Mouse (Mus musculus) C3H10T1/2 (cell line): Measurements from ENCODE around the gene Olfr467. TPM values are rescaled to one million over a fixed set of nuclear protein-coding genes. Genes with fewer than 3 reads are reported as not detected.

Experiments
- polyA plus RNA-seq, 2 experiments: library from polyadenylated mRNA; unstranded; fragments of >200 nt; fragmentation: generic; extraction: Trizol; gene quantifications; one replicate each; pipeline ENCODE4 v1.2.1; 2012; ENCODE audit warnings: missing spikeins in 2 of 2

The Olfr467 gene
- polyA plus RNA-seq: not detected

DNA sequence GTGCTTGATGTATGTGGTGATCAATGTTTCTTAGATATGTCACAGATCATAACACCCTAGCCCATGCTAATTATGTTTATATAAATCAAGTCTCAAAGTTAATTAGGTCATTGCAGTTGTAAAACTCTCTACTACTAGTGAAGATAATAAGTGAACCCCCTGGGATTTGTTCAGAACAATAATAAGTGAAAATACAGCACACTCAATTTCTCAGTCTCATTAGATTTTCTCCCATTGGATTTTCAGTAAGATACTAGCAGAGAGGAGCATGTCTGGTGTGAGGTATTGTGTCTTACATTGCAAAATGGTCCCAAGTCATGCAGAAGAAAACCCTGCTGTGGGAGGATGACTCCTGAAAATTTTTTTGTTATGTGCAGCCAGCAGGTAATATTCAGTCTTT, at the start of gene Olfr467:
Gene Olfr467 (plus strand): TSS at position 301 of the 400 bp plus-strand sequence.

GRCm38 (mm10) chr7:107801108-107801507, 11.0 kb upstream of the Olfr467 start, which contains the start of gene Ovch2:
Ovch2 (minus strand) TSS chr7:107801208.

GRCm38 (mm10) chr7:107825441-107825840, 13.4 kb downstream of the Olfr467 start, which contains the start of gene Olfr469:
Olfr469 (minus strand) TSS chr7:107825541.

DNA sequence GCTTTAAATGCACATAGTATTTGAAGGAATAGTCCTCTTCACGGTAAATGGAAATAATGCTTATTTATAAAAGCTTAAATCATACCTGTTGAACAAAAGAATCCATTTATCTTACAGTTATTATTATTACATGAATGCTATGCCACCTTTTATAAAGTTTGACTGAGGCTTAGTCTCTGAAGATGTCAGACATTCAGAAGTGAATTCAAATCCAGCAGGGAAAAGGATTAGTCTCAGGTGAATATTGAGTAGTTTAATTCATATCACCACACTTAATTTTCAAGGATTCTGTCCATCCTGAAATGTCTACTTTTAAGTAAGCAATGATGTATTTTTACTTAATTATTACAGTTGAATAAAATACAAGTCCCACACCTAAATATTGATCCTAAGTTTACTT, 35.3 kb downstream of the Olfr467 start, which contains the start of gene Olfr470:
Gene Olfr470 (minus strand): TSS at position 101 of the 400 bp plus-strand sequence.

Other genes with a start within 250 kb of the Olfr467 start
- under 1 TPM in 1 of 2 experiments, not detected in 1; 0.86 TPM for gene Olfml1, start 244.8 kb upstream of the Olfr467 start, polyA plus RNA-seq
- under 1 TPM; 0.06 to 0.40 TPM for gene Ppfibp2, start 217.1 kb upstream of the Olfr467 start, polyA plus RNA-seq
- not detected for gene 5330417H12Rik, start 187.1 kb upstream of the Olfr467 start, polyA plus RNA-seq
- not detected for gene Cyb5r2, start 54.2 kb upstream of the Olfr467 start, polyA plus RNA-seq
- under 1 TPM in 1 of 2 experiments, not detected in 1; 0.02 TPM for gene Ovch2, start 11.1 kb upstream of the Olfr467 start, polyA plus RNA-seq
- gene Olfr469, start 13.3 kb downstream of the Olfr467 start, polyA plus RNA-seq: not detected
- gene Olfr470, start 35.2 kb downstream of the Olfr467 start, polyA plus RNA-seq: not detected
- not detected for gene Olfr472, start 85.6 kb downstream of the Olfr467 start, polyA plus RNA-seq
- gene Olfr473, start 118.2 kb downstream of the Olfr467 start, polyA plus RNA-seq: not detected
- not detected for gene Olfr474, start 142.4 kb downstream of the Olfr467 start, polyA plus RNA-seq
- gene Olfr476, start 152.5 kb downstream of the Olfr467 start, polyA plus RNA-seq: not detected
- not detected for gene Olfr477, start 174.4 kb downstream of the Olfr467 start, polyA plus RNA-seq
- gene Olfr478, start 221.7 kb downstream of the Olfr467 start, polyA plus RNA-seq: not detected
- gene Olfr479, start 238.4 kb downstream of the Olfr467 start, polyA plus RNA-seq: not detected